ENCODE assay signal across 8 mouse cellular contexts in genomic region chr7:110769094-110769493, GRCm38 (mm10). TPM values are rescaled to one million over a fixed set of nuclear protein-coding genes. Genes with fewer than 3 reads are reported as not detected.
DNase-seq lines count a peak whose midpoint lies in the region; ATAC-seq lines count a peak whose summit lies in the region.

No protein-coding gene starts in this region.

- no peaks in the 10 kb centered on the region for H3K36me3 ChIP-seq in embryonic facial prominence, embryonic 13.5 days
- no peaks in the 10 kb centered on the region for H3K36me3 ChIP-seq in hindbrain, embryonic 10.5 days
- H3K36me3 ChIP-seq in limb, embryonic 12.5 days: no peaks in the 10 kb centered on the region
- H3K36me3 ChIP-seq in midbrain, embryonic 12.5 days: no peaks in the 10 kb centered on the region

- peak; percentile 23 for DNase-seq in adrenal gland, postnatal 10 days
- no peak for DNase-seq in adrenal gland, postnatal 4 days (ENCODE audit: low spot score in 2 of 2)
- DNase-seq in hindbrain, embryonic 10.5 days (ENCODE audit: low spot score): no peak
- peak; percentile 62 for DNase-seq in thymus, postnatal 0 days (ENCODE audit: low spot score)
- no peak for DNase-seq in right cerebral cortex, postnatal 25 days

- ATAC-seq in embryonic facial prominence, embryonic 13.5 days (ENCODE audit: insufficient number of reproducible peaks, insufficient read depth, low FRiP score, low TSS enrichment, low read depth): no peak; the same call in 1 of the 2 replicates
- ATAC-seq in limb, embryonic 12.5 days (ENCODE audit: insufficient number of reproducible peaks, insufficient read depth, low FRiP score, low TSS enrichment, low read depth): no peak
- no peak for ATAC-seq in midbrain, embryonic 12.5 days (ENCODE audit: low FRiP score, low read depth)

- no peaks in the 10 kb centered on the region for H3K9me3 ChIP-seq in embryonic facial prominence, embryonic 13.5 days
- H3K9me3 ChIP-seq in hindbrain, embryonic 10.5 days: no peaks in the 10 kb centered on the region
- no peaks in the 10 kb centered on the region for H3K9me3 ChIP-seq in limb, embryonic 12.5 days
- no peaks in the 10 kb centered on the region for H3K9me3 ChIP-seq in midbrain, embryonic 12.5 days

- WGBS in embryonic facial prominence, embryonic 13.5 days: 47% methylated on average over 4 of the region's 4 CpGs
- WGBS in hindbrain, embryonic 10.5 days: 44% methylated on average over 4 of the region's 4 CpGs
- WGBS in limb, embryonic 12.5 days: 30% methylated on average over 4 of the region's 4 CpGs
- WGBS in midbrain, embryonic 12.5 days: 41% methylated on average over 4 of the region's 4 CpGs

- H3K9ac ChIP-seq in embryonic facial prominence, embryonic 13.5 days: peak overlapping the region; percentile 79
- H3K9ac ChIP-seq in limb, embryonic 12.5 days (replicated peaks): peak overlapping the region; percentile 74; the same call in 1 of the 2 replicates
- H3K9ac ChIP-seq in midbrain, embryonic 12.5 days (replicated peaks): peak overlapping the region; percentile 70; the same call in 1 of the 2 replicates

- no peak overlapping the region for H3K27ac ChIP-seq in embryonic facial prominence, embryonic 13.5 days
- peak overlapping the region; percentile 79 for H3K27ac ChIP-seq in hindbrain, embryonic 10.5 days
- no peak overlapping the region for H3K27ac ChIP-seq in limb, embryonic 12.5 days
- H3K27ac ChIP-seq in midbrain, embryonic 12.5 days (replicated peaks): no peak overlapping the region

- H3K4me2 ChIP-seq in embryonic facial prominence, embryonic 13.5 days: peak overlapping the region; percentile 98
- H3K4me2 ChIP-seq in limb, embryonic 12.5 days: peak overlapping the region; percentile 97
- H3K4me2 ChIP-seq in midbrain, embryonic 12.5 days (replicated peaks): peak overlapping the region; percentile 97

- H3K4me3 ChIP-seq in embryonic facial prominence, embryonic 13.5 days: peak overlapping the region; percentile 61
- peak overlapping the region; percentile 63 for H3K4me3 ChIP-seq in hindbrain, embryonic 10.5 days
- peak overlapping the region; percentile 62 for H3K4me3 ChIP-seq in limb, embryonic 12.5 days (replicated peaks)
- H3K4me3 ChIP-seq in midbrain, embryonic 12.5 days: peak overlapping the region; percentile 59

- peaks cover 25% of the 10 kb centered on the region for H3K27me3 ChIP-seq in embryonic facial prominence, embryonic 13.5 days
- H3K27me3 ChIP-seq in hindbrain, embryonic 10.5 days (ENCODE audit: insufficient read depth, poor library complexity, severe bottlenecking): peaks cover 46% of the 10 kb centered on the region
- peaks cover 44% of the 10 kb centered on the region for H3K27me3 ChIP-seq in limb, embryonic 12.5 days
- H3K27me3 ChIP-seq in midbrain, embryonic 12.5 days: peaks cover 44% of the 10 kb centered on the region

- H3K4me1 ChIP-seq in embryonic facial prominence, embryonic 13.5 days: peaks cover 24% of the 10 kb centered on the region
- peaks cover 27% of the 10 kb centered on the region for H3K4me1 ChIP-seq in hindbrain, embryonic 10.5 days (replicated peaks)
- peaks cover 8% of the 10 kb centered on the region; the same call in 1 of the 2 replicates for H3K4me1 ChIP-seq in limb, embryonic 12.5 days (replicated peaks)
- peaks cover 20% of the 10 kb centered on the region for H3K4me1 ChIP-seq in midbrain, embryonic 12.5 days

RNA-seq across cellular contexts. Expression of gene Ampd3, which starts 1.1 kb away (rescaled TPM):
- 10 to 100 TPM; 16.7 to 22.7 TPM for total RNA-seq in adrenal gland, postnatal 10 days (2021)
- 10 to 100 TPM; 28.6 to 34.2 TPM for total RNA-seq in adrenal gland, postnatal 4 days (2021)
- 3.5 and 6.2 TPM in 2 replicates for polyA plus RNA-seq in embryonic facial prominence, embryonic 13.5 days (2015; fragmentation: Nextera tagmentation; extraction: Ambion mirVana)
- 1.7 and 1.9 TPM in 2 replicates for polyA plus RNA-seq in hindbrain, embryonic 10.5 days (2016; fragmentation: Nextera tagmentation; extraction: Ambion mirVana)
- polyA plus RNA-seq in limb, embryonic 12.5 days (2016; fragmentation: Nextera tagmentation; extraction: Ambion mirVana): 1.4 and 2.4 TPM in 2 replicates
- polyA plus RNA-seq in midbrain, embryonic 12.5 days (2016; fragmentation: Nextera tagmentation; extraction: Ambion mirVana): 1.2 and 2.2 TPM in 2 replicates
- polyA plus RNA-seq in thymus, postnatal 0 days (2015; fragmentation: Nextera tagmentation; extraction: Ambion mirVana): 5.6 and 6.2 TPM in 2 replicates

Comparison
In these comparisons a context has a peak if more than half of its experiments do, and no peak if none do; other contexts are left out.
1. DNase-seq: peak in adrenal gland, postnatal 10 days (single experiment) and thymus, postnatal 0 days (single experiment); none in adrenal gland, postnatal 4 days (0 of 2), hindbrain, embryonic 10.5 days (single experiment) and right cerebral cortex, postnatal 25 days (single experiment).
2. Peak in every context shown above with its lines, with median percentiles within 50 percentile points of each other: H3K4me2 ChIP-seq, H3K4me3 ChIP-seq and H3K9ac ChIP-seq.